Mouse (Mus musculus): ENCODE measurements around the gene Ccdc124.

GRCm38 (mm10) chr8:70907518-70907917 is 33.8 kb upstream of the Ccdc124 start:
- no peak for TF ChIP-seq POLR2A (IDR thresholded peaks at IDR 0.05; ENCODE audit: insufficient read depth, low read depth, low read length)
- no peak for TF ChIP-seq CTCF (IDR thresholded peaks at IDR 0.05; ENCODE audit: insufficient read depth, low read depth, low read length)
